Comparison of ENCODE assay signal across 8 mouse cellular contexts in genomic region chr1:157412454-157413369, GRCm38 (mm10). TPM values are rescaled to one million over a fixed set of nuclear protein-coding genes. Genes with fewer than 3 reads are reported as not detected.
DNase-seq lines count a peak whose midpoint lies in the region; ATAC-seq and TF ChIP-seq lines count a peak whose summit lies in the region.

Gene Rasal2, minus strand, starts transcription at chr1:157412595.

- H3K4me1 ChIP-seq in cortical plate, adult 2 months (ENCODE audit: control insufficient read depth, insufficient read depth, low read length) = peaks cover 9% of the 10 kb centered on the region
- H3K4me1 ChIP-seq in megakaryocyte, embryonic 14.5 days = peaks cover 15% of the 10 kb centered on the region

- H3K27me3 ChIP-seq in megakaryocyte, embryonic 14.5 days (replicated peaks) = peaks cover 11% of the 10 kb centered on the region

- no peaks in the 10 kb centered on the region for H3K9me3 ChIP-seq in megakaryocyte, embryonic 14.5 days

- ATAC-seq in activated CD4-positive, CD25-positive, alpha-beta regulatory T cell, adult 4 months = peak; percentile 89

- no peaks in the 10 kb centered on the region for H3K36me3 ChIP-seq in megakaryocyte, embryonic 14.5 days (replicated peaks; ENCODE audit: low read length)

- peak; percentile 89 to 92 for DNase-seq in gastrocnemius, adult 8-10 months (ENCODE audit: low spot score in 2 of 2)
- peak; percentile 88 for DNase-seq in hindlimb bud, embryonic 11.5 days (ENCODE audit: extremely low spot score, low read depth, low spot score)
- DNase-seq in left cerebral cortex, adult 8-10 months (ENCODE audit: low spot score in 2 of 2) = peak; percentile 84 to 96
- peak; percentile 98 for DNase-seq in right cerebral cortex, postnatal 10 days (ENCODE audit: low spot score in 2 of 2)
- DNase-seq in urinary bladder, postnatal 25 days (ENCODE audit: low spot score) = peak; percentile 95

- no peak for TF ChIP-seq CTCF in cortical plate, adult 2 months (IDR thresholded peaks at IDR 0.05; ENCODE audit: extremely low read depth, insufficient read depth, low read length)

- peak within 1 kb of the TSS; percentile 81 for H3K4me3 ChIP-seq in cortical plate, adult 2 months (ENCODE audit: insufficient read depth, low read length)
- H3K4me3 ChIP-seq in megakaryocyte, embryonic 14.5 days (replicated peaks) = peak within 1 kb of the TSS; percentile 94

- H3K27ac ChIP-seq in cortical plate, adult 2 months (ENCODE audit: insufficient read depth, low read length) = peak within 1 kb of the TSS; percentile 83

- TF ChIP-seq POLR2A in cortical plate, adult 2 months (IDR thresholded peaks at IDR 0.05; ENCODE audit: extremely low read depth, insufficient read depth, low read length) = no peak

RNA-seq across cellular contexts. Expression of gene Rasal2, which starts in this region (rescaled TPM):
- polyA plus RNA-seq in activated CD4-positive, CD25-positive, alpha-beta regulatory T cell, adult 4 months (2017; shearing (Covaris generic)) = under 1 TPM in 1 of 2 experiments, not detected in 1; 0.19 TPM
- polyA plus RNA-seq in cortical plate, adult 2 months (2012; rRNA removed) = 28.4 and 30.0 TPM in 2 replicates
- 1 to 10 TPM; 4.0 to 6.1 (median 5.1) TPM for total RNA-seq in gastrocnemius, adult 8-10 months (2022)
- total RNA-seq in left cerebral cortex, adult 8-10 months (2022) = 10 to 100 TPM; 72.5 to 78.8 (median 74.9) TPM
- 0.10 TPM in 1 of 2 replicates, not detected in the other for polyA plus RNA-seq in megakaryocyte, embryonic 14.5 days (2012; ENCODE audit: insufficient read depth, low replicate concordance)

Comparison
In these comparisons a context has a peak if more than half of its experiments do, and no peak if none do; other contexts are left out.
1. Peak in every context shown above with its lines: DNase-seq, ATAC-seq, H3K4me3 ChIP-seq and H3K27ac ChIP-seq.
2. RNA of gene Rasal2 (total RNA-seq): 72.5 to 78.8 TPM in left cerebral cortex, adult 8-10 months; 4.0 to 6.1 TPM in gastrocnemius, adult 8-10 months; every median in the first group is over 10 times any median in the second.
3. RNA of gene Rasal2 (polyA plus RNA-seq): 28.4 to 30.0 TPM in cortical plate, adult 2 months; 0.19 TPM in activated CD4-positive, CD25-positive, alpha-beta regulatory T cell, adult 4 months and 0.10 TPM in megakaryocyte, embryonic 14.5 days; every median in the first group is over 10 times any median in the second.
4. Peak in ATAC-seq in activated CD4-positive, CD25-positive, alpha-beta regulatory T cell, adult 4 months; RNA of the gene not detected or under 1 TPM.